Mouse (Mus musculus) megakaryocyte, embryonic 14.5 days (primary cell): ENCODE measurements at regions not wholly inside any gene's neighbourhood (a gene's known extent, or its start where the extent isn't known, plus 50 kb on each side); places are given as distances from the start of the nearest gene placed in this dataset.

Source experiments
- FLI1 ChIP-seq: IDR thresholded peaks from 2 replicates; pipeline ENCODE4 v1.6.1; 2012; ENCODE audit warnings: low read length, inconsistent platforms, mixed read lengths
- GATA1 ChIP-seq: IDR thresholded peaks from 3 replicates; pipeline ENCODE4 v1.6.1; 2012; ENCODE audit warnings: mixed read lengths, low read length, inconsistent platforms, borderline replicate concordance

- TF ChIP-seq GATA1: no peak
- no peak for TF ChIP-seq FLI1
Observed at GRCm38 (mm10) chr12:107579508-107579907, 91.1 kb downstream of the 3110018I06Rik start.
